Mouse (Mus musculus): ENCODE measurements around the gene Cfap44.

DNA sequence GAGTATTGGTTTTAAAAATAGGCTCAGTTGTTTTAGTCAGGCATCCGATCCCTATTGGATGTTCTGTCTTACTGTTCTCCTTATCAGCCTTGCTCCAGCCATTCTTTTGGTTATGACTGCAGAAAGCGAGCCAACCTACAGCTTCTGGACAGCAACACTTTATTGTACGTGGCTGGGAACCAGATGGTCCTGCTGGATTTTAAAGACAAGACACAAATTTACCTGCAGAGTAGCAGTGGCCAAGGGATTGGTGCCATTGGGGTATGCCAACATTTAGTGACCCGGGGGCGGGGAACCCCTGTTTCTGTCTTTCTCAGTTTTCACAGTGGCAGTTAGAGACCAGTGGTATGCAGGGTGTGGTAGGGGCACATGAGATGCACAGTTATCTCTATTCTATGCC, 12.6 kb downstream of the Cfap44 start:
- no peak for TF ChIP-seq POLR2A (IDR thresholded peaks at IDR 0.05; ENCODE audit: borderline replicate concordance, control insufficient read depth, low read depth, low read length)
- TF ChIP-seq CTCF (IDR thresholded peaks at IDR 0.05; ENCODE audit: control insufficient read depth, insufficient read depth, low read length) = no peak
